Mouse (Mus musculus): ENCODE measurements around the gene Svbp.

Gene Svbp

GRCm38 (mm10) chr4:119194909-119195581 is at the start of gene Svbp:
TSS of gene Svbp (plus strand) at chr4:119195306.
- peak; percentile 85 to 96 for DNase-seq

- DNase-seq = no peak
Observed at GRCm38 (mm10) chr4:119146816-119147215, 48.3 kb upstream of the Svbp start.

- DNase-seq = no peak
Observed at GRCm38 (mm10) chr4:119147347-119147746, 47.8 kb upstream of the Svbp start.

- DNase-seq = no peak
Observed at GRCm38 (mm10) chr4:119148741-119149140, 46.4 kb upstream of the Svbp start.

GRCm38 (mm10) chr4:119157186-119157585 is 37.9 kb upstream of the Svbp start:
- peak; percentile 69 to 89 for DNase-seq

GRCm38 (mm10) chr4:119157891-119158290 is 37.2 kb upstream of the Svbp start:
- no peak for DNase-seq

GRCm38 (mm10) chr4:119161358-119161757 is 33.7 kb upstream of the Svbp start:
- no peak for DNase-seq

- DNase-seq = no peak
Observed at GRCm38 (mm10) chr4:119162990-119163389, 32.1 kb upstream of the Svbp start.

GRCm38 (mm10) chr4:119165916-119166315 is 29.2 kb upstream of the Svbp start:
- no peak for DNase-seq

- DNase-seq = no peak
Observed at GRCm38 (mm10) chr4:119167068-119167467, 28.0 kb upstream of the Svbp start.

- peak; percentile 86 to 93 for DNase-seq
Observed at GRCm38 (mm10) chr4:119167663-119168062, 27.4 kb upstream of the Svbp start.

- peak in 1 of 2 experiments; percentile 5 for DNase-seq
Observed at GRCm38 (mm10) chr4:119172919-119173650, 22.0 kb upstream of the Svbp start.

GRCm38 (mm10) chr4:119173851-119174453 is 21.2 kb upstream of the Svbp start, which contains the start of gene Zfp691:
TSS of gene Zfp691 (minus strand) at chr4:119174195.
- peak; percentile 95 to 99 for DNase-seq

GRCm38 (mm10) chr4:119177702-119178101 is 17.4 kb upstream of the Svbp start:
- DNase-seq = no peak

GRCm38 (mm10) chr4:119178331-119178730 is 16.8 kb upstream of the Svbp start:
- DNase-seq = peak; percentile 45 to 50

- DNase-seq = no peak
Observed at GRCm38 (mm10) chr4:119180133-119180707, 14.9 kb upstream of the Svbp start.

GRCm38 (mm10) chr4:119181456-119181855 is 13.7 kb upstream of the Svbp start:
- no peak for DNase-seq

- no peak for DNase-seq
Observed at GRCm38 (mm10) chr4:119183525-119183924, 11.6 kb upstream of the Svbp start.

GRCm38 (mm10) chr4:119185771-119186170 is 9.3 kb upstream of the Svbp start:
- no peak for DNase-seq

- DNase-seq = no peak
Observed at GRCm38 (mm10) chr4:119188060-119188785, 6.9 kb upstream of the Svbp start.

- DNase-seq = no peak
Observed at GRCm38 (mm10) chr4:119189392-119189791, 5.7 kb upstream of the Svbp start.

- no peak for DNase-seq
Observed at GRCm38 (mm10) chr4:119189864-119190263, 5.2 kb upstream of the Svbp start, which contains the start of gene Ermap. TSS of gene Ermap (minus strand) at chr4:119190011.

- DNase-seq = no peak
Observed at GRCm38 (mm10) chr4:119190618-119191017, 4.5 kb upstream of the Svbp start.

Data from kidney, postnatal 36 days (tissue).